Mouse (Mus musculus) megakaryocyte-erythroid progenitor cell, adult 5-6 weeks (primary cell): Measurements from ENCODE around the gene Ephb1. TPM values are rescaled to one million over a fixed set of nuclear protein-coding genes. Genes with fewer than 3 reads are reported as not detected.
A peak's percentile ranks its signal among the peaks of the same experiment; 100 is the strongest.

Experiments
- ATAC-seq: replicated peaks from 2 replicates; pipeline ENCODE4 v1.8.0; 2016; ENCODE audit warnings: mild to moderate bottlenecking, inconsistent platforms; ENCODE audit not compliant: severe bottlenecking, poor library complexity, low FRiP score, low TSS enrichment
- total RNA-seq, 2 experiments: library from RNA; stranded (forward) in 1 of 2; stranded (reverse) in 1 of 2; fragments of 200-1000, 215-1000 nt in 1 of 2; fragments of >200 nt in 1 of 2; fragmentation: Nextera tagmentation in 1 of 2; gene quantifications; 2 replicates each; pipeline ENCODE4 v1.2.3; 2014 to 2017

The Ephb1 gene
- total RNA-seq (2014; fragmentation: Nextera tagmentation) (not detected in 2 replicates), total RNA-seq (2017) (0.09 TPM in 1 of 2 replicates, not detected in the other)

- ATAC-seq, result peak; percentile 88
Observed at GRCm38 (mm10) chr9:102354561-102354973, at the start of gene Ephb1. Gene Ephb1, minus strand, starts transcription at chr9:102354693.

- ATAC-seq, result peak; percentile 74
Observed at GRCm38 (mm10) chr9:102403086-102404021, 48.9 kb upstream of the Ephb1 start.

GRCm38 (mm10) chr9:102402671-102403070 is 48.2 kb upstream of the Ephb1 start:
- no peak for ATAC-seq

- no peak for ATAC-seq
Observed at GRCm38 (mm10) chr9:102388266-102388665, 33.8 kb upstream of the Ephb1 start.

GRCm38 (mm10) chr9:102386816-102387215 is 32.3 kb upstream of the Ephb1 start:
- no peak for ATAC-seq

- ATAC-seq, result no peak
Observed at GRCm38 (mm10) chr9:102380235-102380634, 25.7 kb upstream of the Ephb1 start.

GRCm38 (mm10) chr9:102374661-102375060 is 20.2 kb upstream of the Ephb1 start:
- no peak for ATAC-seq

- ATAC-seq, result no peak
Observed at GRCm38 (mm10) chr9:102373886-102374285, 19.4 kb upstream of the Ephb1 start.

- no peak for ATAC-seq
Observed at GRCm38 (mm10) chr9:102371936-102372335, 17.4 kb upstream of the Ephb1 start.

- ATAC-seq, result no peak
Observed at GRCm38 (mm10) chr9:102371036-102371770, 16.7 kb upstream of the Ephb1 start.

GRCm38 (mm10) chr9:102370141-102370540 is 15.6 kb upstream of the Ephb1 start:
- ATAC-seq, result no peak

- no peak for ATAC-seq
Observed at GRCm38 (mm10) chr9:102369141-102369540, 14.6 kb upstream of the Ephb1 start.

GRCm38 (mm10) chr9:102367796-102368195 is 13.3 kb upstream of the Ephb1 start:
- ATAC-seq, result no peak

- no peak for ATAC-seq
Observed at GRCm38 (mm10) chr9:102365536-102365935, 11.0 kb upstream of the Ephb1 start.

GRCm38 (mm10) chr9:102359311-102359710 is 4.8 kb upstream of the Ephb1 start:
- no peak for ATAC-seq

- no peak for ATAC-seq
Observed at GRCm38 (mm10) chr9:102358711-102359110, 4.2 kb upstream of the Ephb1 start.

GRCm38 (mm10) chr9:102358011-102358410 is 3.5 kb upstream of the Ephb1 start:
- no peak for ATAC-seq

- no peak for ATAC-seq
Observed at GRCm38 (mm10) chr9:102356516-102356915, 2.0 kb upstream of the Ephb1 start.

GRCm38 (mm10) chr9:102355726-102356125 is 1.2 kb upstream of the Ephb1 start:
- ATAC-seq, result no peak
